Mouse (Mus musculus) embryonic facial prominence, embryonic 11.5 days (tissue): Measurements from ENCODE around the gene Grcc10. TPM values are rescaled to one million over a fixed set of nuclear protein-coding genes. Genes with fewer than 3 reads are reported as not detected.

ENCODE experiments used
- ATAC-seq: fragments of 200-750 bp; cut with Nextera tagmentation; replicated peaks from 2 replicates; pipeline ENCODE4 v1.8.0; 2017; ENCODE audit warnings: low read depth; ENCODE audit not compliant: insufficient number of reproducible peaks, low FRiP score, low TSS enrichment
- DNase-seq: peaks from one replicate; pipeline ENCODE4 v3.0.0-alpha.2; 2015; ENCODE audit warnings: low spot score
- H3K27ac ChIP-seq: fragments of 300-500 bp; sonication (generic); replicated peaks from 2 replicates; pipeline ENCODE4 v1.5.1; 2014; ENCODE audit warnings: mild to moderate bottlenecking, low read depth, low read length, control low read depth
- H3K27me3 ChIP-seq: fragments of 300-500 bp; sonication (generic); 2 replicates; pipeline ENCODE4 v1.6.1; 2014; ENCODE audit warnings: mild to moderate bottlenecking, low read length, moderate library complexity, mixed read lengths; ENCODE audit not compliant: control insufficient read depth, insufficient read depth
- H3K36me3 ChIP-seq: fragments of 300-500 bp; sonication (generic); replicated peaks from 2 replicates; pipeline ENCODE4 v1.6.1; 2014; ENCODE audit warnings: low read depth, mild to moderate bottlenecking, low read length, moderate library complexity, mixed read lengths; ENCODE audit not compliant: control insufficient read depth, insufficient read depth
- H3K4me1 ChIP-seq: fragments of 300-500 bp; sonication (generic); 2 replicates; pipeline ENCODE4 v1.6.1; 2014; ENCODE audit warnings: low read length, mixed read lengths; ENCODE audit not compliant: control insufficient read depth, insufficient read depth
- H3K4me2 ChIP-seq: fragments of 300-500 bp; sonication (generic); 2 replicates; pipeline ENCODE4 v1.6.1; 2014; ENCODE audit warnings: low read depth, mild to moderate bottlenecking, control low read depth, low read length, moderate library complexity
- H3K4me3 ChIP-seq: fragments of 300-500 bp; sonication (generic); 2 replicates; pipeline ENCODE4 v1.5.1; 2014; ENCODE audit warnings: low read depth, low read length, control low read depth
- H3K9ac ChIP-seq: fragments of 300-500 bp; sonication (generic); replicated peaks from 2 replicates; pipeline ENCODE4 v1.6.1; 2014; ENCODE audit warnings: mild to moderate bottlenecking, control low read depth, low read length
- H3K9me3 ChIP-seq: fragments of 300-500 bp; sonication (generic); replicated peaks from 2 replicates; pipeline ENCODE4 v1.6.1; 2016; ENCODE audit warnings: mild to moderate bottlenecking, low read length, inconsistent platforms, mixed read lengths; ENCODE audit not compliant: control insufficient read depth
- WGBS: fragments of 180-500 bp; shearing (Covaris S2); extraction: QIAGEN DNeasy Blood & Tissue Kit; methylation state at CpG from one replicate; pipeline ENCODE4 v1.1.7; 2014; 5-methylcytosine and 5-hydroxymethylcytosine counted together
- polyA plus RNA-seq: library from polyadenylated mRNA; unstranded; fragments of >200 nt; fragmentation: Nextera tagmentation; extraction: Ambion mirVana; gene quantifications from 2 replicates; pipeline ENCODE4 v1.2.1, GENCODE M21; 2014

Gene Grcc10
- polyA plus RNA-seq, 1 experiment from 2014 or later = 518 TPM

DNA sequence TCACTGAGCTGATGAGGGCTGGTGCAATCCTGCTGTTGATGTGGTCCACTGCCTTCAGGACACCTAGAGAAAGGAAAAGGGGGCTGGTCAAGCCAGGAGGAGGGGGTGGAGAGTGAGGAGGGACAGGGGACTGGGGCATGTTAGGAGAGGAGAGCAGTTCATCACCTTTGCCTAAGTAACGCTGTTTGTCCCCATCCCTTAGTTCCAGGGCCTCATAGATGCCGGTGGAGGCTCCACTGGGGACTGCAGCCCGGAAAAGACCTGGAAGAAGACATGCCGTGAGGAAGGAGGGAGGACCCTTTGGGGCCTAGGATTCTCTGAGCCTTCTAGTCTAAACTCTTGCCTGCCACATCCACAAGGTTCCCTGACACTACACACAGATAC lies 26.4 kb upstream of the Grcc10 start:
- ATAC-seq (no peak), DNase-seq (no peak)
- H3K4me3 ChIP-seq = no peak overlapping the region
- H3K9ac ChIP-seq = no peak overlapping the region
- H3K36me3 ChIP-seq = no peaks in the 10 kb centered on the region
- 28% methylated on average over 4 of the region's 4 CpGs for WGBS
- H3K9me3 ChIP-seq = no peaks in the 10 kb centered on the region
- peaks cover 3% of the 10 kb centered on the region; the same call in 1 of the 2 replicates for H3K27me3 ChIP-seq
- no peak overlapping the region for H3K27ac ChIP-seq
- peaks cover 4% of the 10 kb centered on the region for H3K4me1 ChIP-seq
- H3K4me2 ChIP-seq = no peak overlapping the region

DNA sequence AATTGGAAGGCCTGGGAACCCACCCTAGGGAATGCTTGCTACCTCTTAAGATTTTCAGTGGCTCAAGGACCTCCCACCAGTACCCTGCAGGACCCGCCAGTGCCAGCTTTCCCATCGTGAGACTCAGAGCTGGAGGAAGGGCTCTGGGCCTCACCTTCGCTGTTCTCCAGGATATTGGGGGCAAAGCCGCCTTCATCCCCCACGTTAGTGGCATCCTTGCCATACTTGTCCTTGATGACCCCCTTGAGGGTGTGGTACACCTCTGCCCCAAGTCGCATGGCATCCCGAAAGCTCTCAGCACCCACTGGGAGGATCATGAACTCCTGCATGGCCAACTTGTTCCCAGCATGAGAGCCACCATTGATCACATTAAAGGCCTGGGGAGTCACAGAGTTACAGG lies 24.8 kb upstream of the Grcc10 start:
- H3K4me3 ChIP-seq = no peak overlapping the region
- ATAC-seq (no peak), DNase-seq (no peak)
- H3K4me1 ChIP-seq = peaks cover 4% of the 10 kb centered on the region
- no peaks in the 10 kb centered on the region for H3K36me3 ChIP-seq
- H3K27me3 ChIP-seq = peaks cover 3% of the 10 kb centered on the region; the same call in 1 of the 2 replicates
- H3K9ac ChIP-seq = no peak overlapping the region
- no peak overlapping the region for H3K27ac ChIP-seq
- WGBS = 88% methylated on average over 7 of the region's 7 CpGs
- no peaks in the 10 kb centered on the region for H3K9me3 ChIP-seq
- H3K4me2 ChIP-seq = no peak overlapping the region

DNA sequence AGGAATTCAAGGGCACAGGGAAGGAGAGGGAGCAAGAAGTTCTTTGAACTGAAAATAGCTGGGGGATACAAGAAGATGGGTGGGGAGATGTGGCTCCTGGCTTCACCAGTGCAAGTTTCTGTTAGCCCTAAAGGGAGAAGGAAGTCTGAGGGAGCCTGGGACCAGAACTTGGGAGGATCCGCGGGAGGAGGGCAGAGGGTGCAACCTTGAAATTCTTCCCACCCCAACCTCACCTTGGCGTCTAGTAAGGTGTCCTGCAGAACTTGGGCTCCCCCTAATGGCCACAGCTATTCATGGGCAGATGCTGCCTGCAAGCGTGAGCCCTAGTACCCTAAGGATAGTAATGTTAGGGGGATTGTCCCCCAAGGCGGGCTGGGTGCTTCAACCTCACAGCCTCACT lies 18.1 kb upstream of the Grcc10 start:
- ATAC-seq (no peak), DNase-seq (peak; percentile 89)
- Histone ChIP-seq H3K36me3 (no peaks in the 10 kb centered on the region), H3K9me3 (no peaks in the 10 kb centered on the region), H3K27me3 (no peaks in the 10 kb centered on the region), H3K9ac (peak overlapping the region; percentile 1), H3K4me1 (peaks cover 6% of the 10 kb centered on the region; the same call in 1 of the 2 replicates), H3K27ac (peak overlapping the region; percentile 96; the same call in 1 of the 2 replicates), H3K4me2 (peak overlapping the region; percentile 1; the same call in 1 of the 2 replicates), H3K4me3 (no peak overlapping the region)
- whole genome bisulfite sequencing = 1% methylated on average over 5 of the region's 5 CpGs

DNA sequence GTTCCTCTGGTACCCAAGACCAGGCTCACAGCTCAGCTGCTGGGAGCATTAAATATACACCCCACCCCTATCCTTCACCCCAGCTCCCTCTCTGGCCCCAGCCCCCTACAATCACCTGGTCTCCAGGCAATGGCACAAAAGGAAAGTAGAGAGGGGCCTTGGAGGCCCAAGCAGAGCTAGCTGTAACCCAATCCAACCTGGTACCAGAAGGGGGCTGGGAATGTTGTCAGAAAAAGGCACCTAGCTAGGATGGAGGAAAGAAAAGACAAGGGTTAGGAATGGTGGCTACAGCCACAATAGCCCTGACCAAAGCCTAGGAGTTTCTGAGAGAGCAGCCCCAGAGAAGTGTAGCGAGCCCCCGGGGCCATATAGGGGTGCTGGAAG lies 17.7 kb upstream of the Grcc10 start:
- Histone ChIP-seq H3K4me1 (peaks cover 6% of the 10 kb centered on the region; the same call in 1 of the 2 replicates), H3K36me3 (no peaks in the 10 kb centered on the region), H3K9me3 (no peaks in the 10 kb centered on the region), H3K27me3 (no peaks in the 10 kb centered on the region), H3K9ac (peak overlapping the region; percentile 1), H3K27ac (peak overlapping the region; percentile 96), H3K4me2 (peak overlapping the region; percentile 60), H3K4me3 (no peak overlapping the region)
- DNase-seq (no peak), ATAC-seq (no peak)
- 66% methylated on average over 2 of the region's 2 CpGs for WGBS

DNA sequence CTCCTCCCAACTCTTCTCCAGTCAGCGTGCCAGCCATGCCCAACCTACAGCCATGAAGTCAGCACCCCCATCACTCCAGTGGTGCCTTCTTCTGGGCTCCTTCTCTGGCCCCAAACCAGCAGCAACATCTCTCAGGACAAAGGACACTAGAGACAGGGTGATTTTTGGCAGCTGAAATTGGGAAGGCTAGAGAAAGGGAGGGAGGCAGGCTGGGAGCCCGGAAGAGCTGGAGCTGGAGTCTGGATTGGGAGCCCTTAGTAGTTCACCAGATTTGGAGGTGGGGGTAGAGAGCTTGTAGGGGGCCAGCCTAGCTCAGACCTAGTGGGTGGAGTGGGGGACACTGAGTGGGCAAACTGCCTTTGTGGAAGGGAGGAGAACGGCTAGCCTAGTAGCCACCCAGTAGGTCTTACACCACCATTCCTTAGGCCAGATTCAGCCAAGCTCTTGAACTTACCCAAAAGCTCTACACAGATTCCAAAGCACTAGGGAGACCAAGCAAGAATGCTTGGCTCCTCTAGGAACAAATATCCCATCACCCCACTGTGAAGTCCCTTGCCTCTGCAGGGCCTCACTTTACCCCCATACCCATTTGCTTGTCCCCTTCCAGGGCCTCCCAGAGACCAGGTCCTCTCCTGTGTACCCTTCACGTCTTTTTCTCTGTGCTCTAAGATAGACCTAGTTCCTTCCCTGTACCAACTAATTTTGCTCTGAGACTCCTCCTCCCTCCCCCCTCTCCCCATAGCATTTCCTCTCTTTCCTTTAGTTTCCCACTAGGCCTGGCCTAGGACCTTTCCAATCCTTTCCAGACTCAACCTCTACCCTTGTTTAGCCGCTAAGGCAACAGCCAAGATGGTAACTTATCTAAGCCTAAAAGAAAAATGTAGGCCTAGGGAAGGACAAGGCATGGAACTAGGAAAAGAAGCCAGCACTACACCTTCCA lies 17.0 kb upstream of the Grcc10 start:
- Histone ChIP-seq H3K27me3 (no peaks in the 10 kb centered on the region), H3K9ac (peak overlapping the region; percentile 95), H3K36me3 (no peaks in the 10 kb centered on the region), H3K27ac (peak overlapping the region; percentile 96), H3K4me2 (peak overlapping the region; percentile 60), H3K4me1 (peaks cover 6% of the 10 kb centered on the region; the same call in 1 of the 2 replicates), H3K9me3 (no peaks in the 10 kb centered on the region), H3K4me3 (peak overlapping the region; percentile 78)
- no peak for ATAC-seq
- peak; percentile 66 for DNase-seq
- 22% methylated on average over 5 of the region's 5 CpGs for WGBS

DNA sequence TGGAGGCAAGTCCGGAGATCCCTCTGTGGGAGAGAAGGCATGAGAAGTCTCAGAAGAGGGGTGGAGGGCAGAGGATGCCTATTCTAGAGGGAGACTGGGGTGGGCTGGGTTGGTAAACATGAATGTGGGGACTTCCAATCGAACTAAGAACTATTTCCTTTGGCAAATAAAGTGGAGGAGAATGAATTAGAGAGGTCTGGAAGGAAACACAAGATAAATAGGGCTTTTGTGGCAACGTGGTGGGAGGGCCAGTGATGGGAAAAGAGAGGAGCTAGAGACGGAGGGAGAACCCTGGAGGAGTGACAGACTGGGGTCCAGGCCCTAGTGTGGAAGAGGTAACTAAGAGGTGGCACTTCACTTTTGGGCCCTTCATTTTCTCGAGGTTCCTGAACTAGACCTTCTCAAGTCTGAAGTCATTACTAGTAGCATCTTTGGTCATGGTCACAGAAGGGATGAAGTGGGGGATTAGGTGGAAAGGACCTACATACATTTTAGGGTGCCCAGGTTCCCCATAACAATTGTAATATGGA lies 16.2 kb upstream of the Grcc10 start:
- peaks cover 6% of the 10 kb centered on the region; the same call in 1 of the 2 replicates for H3K4me1 ChIP-seq
- ATAC-seq = no peak

DNA sequence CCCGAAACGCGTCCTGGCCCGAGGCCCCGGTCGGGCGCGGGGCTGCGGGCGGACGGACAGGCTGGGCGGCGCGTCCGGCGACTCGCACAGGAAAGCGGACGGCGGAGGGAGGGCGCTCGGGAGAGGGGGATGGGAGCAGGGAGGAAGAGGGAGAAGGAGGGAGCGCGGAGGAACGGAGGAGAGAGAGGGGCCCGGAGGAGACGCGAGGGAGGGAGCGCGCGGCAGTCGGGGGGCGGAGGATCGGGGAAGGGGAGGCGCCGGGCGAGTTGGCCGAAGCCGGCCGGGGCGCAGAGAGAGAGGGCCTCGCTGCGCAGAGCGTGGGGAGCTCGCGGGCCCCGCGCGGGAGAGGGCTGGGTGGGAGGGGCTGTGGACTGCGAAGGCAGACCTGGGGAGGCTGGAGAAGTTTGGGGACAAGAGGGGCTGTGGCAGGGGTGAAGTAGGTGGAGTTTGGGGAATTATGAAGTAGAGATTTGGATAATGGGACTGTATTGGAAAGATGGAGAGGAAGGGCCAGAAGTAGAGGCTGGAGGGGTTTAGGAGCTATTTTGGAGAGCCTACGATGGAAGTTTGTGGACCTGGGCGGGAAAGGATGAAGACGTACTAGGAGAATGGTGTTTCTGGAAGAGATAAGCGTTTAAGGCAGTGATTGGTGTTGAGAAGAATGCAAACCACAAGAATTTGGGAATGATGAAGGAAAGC lies 15.6 kb upstream of the Grcc10 start:
- H3K9me3 ChIP-seq = no peaks in the 10 kb centered on the region
- H3K27me3 ChIP-seq = no peaks in the 10 kb centered on the region
- peak overlapping the region; percentile 95 for H3K9ac ChIP-seq
- peak overlapping the region; percentile 60 for H3K4me2 ChIP-seq
- no peaks in the 10 kb centered on the region; the same call in 1 of the 2 replicates for H3K36me3 ChIP-seq
- peak overlapping the region; percentile 78 for H3K4me3 ChIP-seq
- H3K27ac ChIP-seq = peak overlapping the region; percentile 96
- under 1% methylated on average over 33 of the region's 54 CpGs for WGBS
- H3K4me1 ChIP-seq = peaks cover 6% of the 10 kb centered on the region; the same call in 1 of the 2 replicates
- peak; percentile 86 for DNase-seq
- peak; percentile 61 for ATAC-seq

More for the DNA sequence above, 16.2 kb upstream of the Grcc10 start:
- Histone ChIP-seq H3K27ac (peak overlapping the region; percentile 96), H3K4me3 (peak overlapping the region; percentile 78), H3K9ac (peak overlapping the region; percentile 95), H3K27me3 (no peaks in the 10 kb centered on the region), H3K4me2 (peak overlapping the region; percentile 60), H3K36me3 (no peaks in the 10 kb centered on the region; the same call in 1 of the 2 replicates), H3K9me3 (no peaks in the 10 kb centered on the region)
- DNase-seq = no peak
- WGBS = 5% methylated on average over 5 of the region's 5 CpGs
